Mouse (Mus musculus): ENCODE results near the gene Pikfyve.

- TF ChIP-seq ZNF384 (IDR thresholded peaks at IDR 0.05; ENCODE audit: low read depth, low read length) (no peak), CHD2 (IDR thresholded peaks at IDR 0.05; ENCODE audit: low read depth, low read length) (no peak), MAFK (IDR thresholded peaks at IDR 0.05; ENCODE audit: insufficient read depth, low read depth, low read length) (no peak), ZC3H11A (IDR thresholded peaks at IDR 0.05; ENCODE audit: borderline replicate concordance, low read depth, low read length) (no peak)
Measured at GRCm38 (mm10) chr1:65308476-65308875, 122.0 kb downstream of the Pikfyve start.

All from ES-E14 (cell line).